Mouse (Mus musculus): ENCODE results near the gene Drd3.
A peak's percentile ranks its signal among the peaks of the same experiment; 100 is the strongest.

Drd3 gene

DNA sequence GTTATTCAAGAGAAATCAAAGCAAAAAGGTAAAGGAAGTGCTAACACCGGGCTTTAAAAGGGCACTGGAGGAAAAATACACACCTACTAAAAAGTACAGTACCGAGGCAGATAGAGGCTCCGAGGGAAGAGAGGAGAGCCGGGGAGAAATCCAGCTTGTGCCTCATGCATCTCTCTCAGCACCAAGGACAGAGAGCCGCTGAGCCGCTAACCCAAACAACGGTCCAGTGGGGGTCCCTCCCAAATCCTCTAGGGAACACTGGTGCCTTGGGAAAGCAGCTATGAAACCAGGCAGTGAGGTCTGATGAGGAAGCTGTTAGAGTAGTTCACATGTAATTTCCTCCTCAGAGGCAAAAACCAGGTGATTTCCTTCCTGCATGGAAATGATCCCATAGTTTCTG is at the start of gene Drd3:
Drd3 (plus strand) TSS at position 276 of the 400 bp plus-strand sequence.
- DNase-seq (ENCODE audit: low spot score): no peak

DNA sequence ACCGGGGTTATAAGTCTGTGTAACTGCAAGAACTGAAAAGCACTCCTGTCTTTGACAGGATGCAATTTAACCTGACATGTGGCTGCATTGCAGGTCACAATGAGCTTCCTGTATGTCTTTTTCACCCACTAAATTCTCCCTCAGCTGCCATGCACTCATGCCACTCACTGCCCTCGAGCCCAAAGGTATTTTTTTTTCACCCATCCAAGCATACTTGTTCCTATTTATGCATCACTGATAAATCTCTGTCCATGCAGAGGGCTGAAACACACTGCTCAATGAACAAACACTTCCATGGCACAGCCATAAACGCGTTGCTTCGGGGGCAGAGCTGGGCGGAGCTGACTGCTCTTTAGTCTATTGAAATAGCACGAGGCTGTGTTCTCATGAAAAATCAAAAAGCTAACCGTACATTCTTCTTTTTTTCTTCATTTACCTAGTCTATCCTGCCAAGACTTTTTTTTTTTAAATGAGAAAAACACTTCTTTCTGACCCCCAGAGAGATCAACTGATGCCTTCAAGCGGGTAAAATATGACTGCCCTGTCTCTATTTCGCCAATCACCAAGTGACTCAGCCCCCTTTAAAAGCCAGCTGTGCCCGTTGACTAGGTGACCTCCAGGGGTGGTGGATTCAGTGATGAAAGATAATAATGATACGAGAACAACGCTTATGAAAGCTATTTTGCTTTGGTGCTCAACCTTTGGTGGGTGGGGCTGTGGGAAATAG is 45.3 kb upstream of the Drd3 start:
- peak; percentile 46 for DNase-seq (ENCODE audit: low spot score)

DNA sequence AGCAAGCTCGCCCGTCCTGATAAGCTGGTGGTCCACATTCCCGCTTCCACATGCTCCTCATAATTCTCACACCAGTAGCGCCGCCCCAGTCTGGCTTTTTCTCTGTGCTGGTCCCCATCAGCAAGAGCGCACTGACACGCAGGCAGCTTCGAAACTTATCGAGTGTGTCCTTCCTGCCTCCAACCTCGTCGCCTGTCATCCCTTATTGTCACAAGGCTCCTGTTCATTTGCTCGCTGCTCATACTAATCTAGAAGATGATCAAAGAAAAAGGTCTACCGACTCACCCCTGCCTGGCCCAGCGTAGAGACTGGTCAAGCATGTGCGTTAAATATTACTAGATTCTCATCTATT is 44.8 kb upstream of the Drd3 start:
- DNase-seq (ENCODE audit: low spot score): peak; percentile 46

DNA sequence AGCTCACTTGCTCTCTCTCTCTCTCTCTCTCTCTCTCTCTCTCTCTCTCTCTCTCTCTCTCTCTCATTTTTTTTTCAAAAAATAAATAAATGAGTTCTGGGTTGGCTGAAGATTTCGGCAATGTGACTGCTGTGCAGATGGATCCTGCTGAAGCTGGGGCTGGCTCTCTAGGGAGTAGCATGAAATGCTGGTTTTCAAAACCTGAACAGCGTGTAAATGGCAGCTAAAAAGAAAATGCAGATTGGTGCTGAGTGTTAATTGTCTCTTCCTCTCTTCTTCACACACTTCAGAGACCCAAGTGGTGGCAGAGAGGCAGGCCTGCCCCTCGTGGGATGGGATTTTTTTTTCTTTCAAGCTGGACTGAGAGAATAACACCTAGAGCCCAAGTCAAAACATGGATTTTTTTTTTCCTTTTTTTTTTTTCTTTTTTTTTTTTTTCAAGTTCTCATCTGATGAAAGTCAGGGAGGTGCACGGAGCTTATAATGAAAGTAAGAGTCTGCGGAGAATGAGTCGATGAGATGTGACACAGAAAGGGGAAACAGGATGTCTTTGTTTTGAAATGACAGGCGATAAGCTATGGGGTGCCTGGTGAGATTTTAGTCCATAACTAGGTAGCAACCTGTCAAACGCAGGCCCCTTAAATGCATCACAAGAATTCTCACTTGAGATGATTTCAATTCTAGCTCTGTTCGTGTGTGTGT is 44.2 kb upstream of the Drd3 start:
- DNase-seq (ENCODE audit: low spot score): peak; percentile 48

DNA sequence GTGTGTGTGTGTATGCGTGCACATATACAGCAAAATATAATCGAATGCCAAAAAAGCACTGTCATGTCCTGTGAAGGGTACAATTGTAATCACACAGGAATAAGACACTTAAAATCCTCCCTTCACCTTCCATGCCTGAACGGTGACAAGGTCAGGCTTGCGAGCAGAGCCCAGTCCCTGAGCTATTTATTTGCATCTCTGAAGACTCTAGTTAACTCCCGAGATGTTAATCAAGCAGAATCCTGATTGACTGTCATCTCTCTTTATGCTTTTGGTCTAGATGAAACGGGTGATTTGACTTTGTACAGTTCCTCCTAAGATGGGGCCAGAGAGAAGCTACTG is 43.7 kb upstream of the Drd3 start:
- DNase-seq (ENCODE audit: low spot score): no peak

DNA sequence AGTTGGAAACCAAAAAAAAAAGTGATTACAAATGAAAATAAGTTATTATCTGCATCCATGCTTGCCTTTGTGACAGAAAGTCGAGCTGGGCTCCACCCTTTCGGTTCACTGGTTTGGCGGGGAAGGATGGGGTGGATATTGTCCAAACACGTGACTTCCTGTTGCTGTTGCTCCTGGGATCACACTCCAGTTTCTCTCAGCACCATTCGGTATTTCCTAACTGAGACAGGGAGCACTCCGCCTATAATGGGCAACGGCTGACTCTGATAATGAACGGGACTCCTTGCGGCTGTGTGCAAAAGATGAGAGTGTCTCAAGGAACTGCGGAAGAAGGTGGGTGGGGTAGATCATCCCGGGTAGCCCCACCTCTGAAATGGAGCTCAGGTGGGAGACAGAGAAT is 43.2 kb upstream of the Drd3 start:
- DNase-seq (ENCODE audit: low spot score): peak; percentile 68

DNA sequence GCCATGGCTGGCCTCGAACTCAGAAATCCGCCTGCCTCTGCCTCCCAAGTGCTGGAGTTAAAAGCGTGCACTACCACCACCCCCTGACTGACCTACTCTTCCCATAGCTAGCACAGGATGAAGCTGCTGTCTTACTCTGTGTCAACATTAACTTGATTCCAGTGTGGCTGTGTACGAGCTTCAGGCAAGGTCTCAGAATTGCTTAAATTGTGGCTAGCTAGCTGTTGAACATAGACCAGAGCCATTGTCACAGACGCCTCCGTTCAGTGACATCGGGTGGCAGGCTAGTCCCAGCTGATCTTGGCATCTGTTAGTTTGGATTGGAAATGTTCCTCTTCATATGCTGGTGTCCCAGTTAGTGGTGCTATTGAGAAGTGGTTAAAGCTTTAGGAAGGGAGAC is 42.5 kb upstream of the Drd3 start:
- DNase-seq (ENCODE audit: low spot score): no peak

DNA sequence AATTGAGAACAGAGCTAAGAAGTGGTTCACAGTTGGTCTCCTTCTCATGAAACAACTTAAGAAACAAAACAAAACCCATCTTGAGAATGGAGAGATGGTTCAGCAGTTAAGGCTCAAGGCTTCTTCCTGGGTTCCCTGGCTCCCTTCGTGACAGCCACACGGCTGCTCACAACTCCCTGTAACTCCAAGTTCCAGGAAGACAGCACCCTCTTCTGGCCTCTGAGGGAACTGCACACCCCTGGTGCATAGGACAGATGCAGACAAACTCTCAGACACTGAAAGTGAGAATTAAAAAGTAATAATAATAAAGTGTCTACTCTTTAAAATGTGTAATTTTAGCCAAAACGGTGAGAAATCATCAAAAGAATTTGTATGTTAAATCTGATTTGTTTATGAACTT is 29.4 kb upstream of the Drd3 start:
- no peak for DNase-seq (ENCODE audit: low spot score)

DNA sequence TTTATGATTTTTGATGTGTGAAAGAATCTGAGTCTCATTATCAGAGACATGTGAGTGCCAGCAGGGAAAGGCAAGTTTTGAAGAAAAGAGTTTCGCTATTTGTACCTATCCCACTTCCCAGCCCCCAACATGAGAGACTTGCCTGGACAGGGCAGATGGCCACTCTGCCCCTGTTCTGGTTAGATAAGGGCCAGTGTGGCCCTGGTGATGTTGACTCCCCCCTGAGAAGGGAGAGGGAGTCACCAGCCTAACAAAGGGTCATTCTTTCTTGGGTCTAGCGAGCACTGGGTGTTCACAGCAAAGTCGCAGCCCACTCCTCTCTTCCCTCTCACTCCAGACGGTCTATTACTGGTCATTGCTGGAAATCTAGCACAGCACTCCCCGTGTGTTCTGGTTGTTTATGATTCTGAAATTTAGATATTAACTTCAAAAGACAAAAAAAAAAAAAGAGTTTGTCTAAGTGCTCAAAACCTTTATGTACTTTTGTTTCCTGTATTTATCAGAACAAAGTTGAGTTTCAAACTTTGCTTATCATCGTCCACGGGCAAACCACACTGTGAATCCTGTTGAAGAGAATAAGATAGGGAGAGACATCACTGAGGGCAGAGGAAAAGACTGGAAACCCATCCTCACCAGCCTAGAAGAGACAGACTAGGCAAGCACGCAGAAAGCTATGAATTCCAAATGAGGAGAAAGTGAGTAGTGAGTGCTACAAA is 24.2 kb upstream of the Drd3 start:
- DNase-seq (ENCODE audit: low spot score): no peak

DNA sequence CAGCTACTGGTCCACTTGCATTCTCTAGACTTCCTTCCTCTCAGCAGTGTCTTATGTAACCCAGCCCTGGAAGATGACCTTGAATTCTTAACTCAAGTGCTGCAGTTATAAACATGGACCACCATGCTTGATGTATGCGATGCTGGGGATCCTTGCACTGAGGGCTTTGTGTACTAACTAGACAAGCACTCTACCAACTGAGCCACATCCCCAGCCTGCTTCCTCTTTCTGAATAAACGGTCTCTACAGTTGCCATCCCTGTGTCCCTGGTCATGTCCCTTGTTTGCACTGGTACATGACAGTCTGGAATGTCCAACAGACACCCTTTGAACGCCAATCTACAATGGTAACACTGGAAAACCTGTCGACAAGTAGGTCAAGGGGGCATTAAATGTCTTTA is 23.5 kb upstream of the Drd3 start:
- DNase-seq (ENCODE audit: low spot score): no peak

DNA sequence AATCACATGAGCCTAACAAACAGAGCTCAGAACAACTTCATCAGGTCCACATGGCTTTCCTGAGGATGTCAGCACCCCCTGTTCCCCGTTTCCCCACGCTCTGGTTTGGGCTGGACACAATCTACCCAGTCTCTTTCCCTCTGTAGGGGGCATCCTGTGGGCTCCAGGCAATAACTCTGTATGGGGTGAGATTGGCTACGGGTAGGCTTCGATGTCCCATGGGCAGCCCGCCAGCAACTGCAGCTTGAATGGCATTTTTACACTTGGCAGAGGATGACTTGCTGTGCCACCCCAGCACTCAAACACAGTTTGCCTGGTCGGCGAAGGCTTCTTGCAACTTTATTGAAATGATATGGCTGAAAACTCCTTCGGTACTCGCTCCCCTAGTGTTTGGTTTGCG is 21.3 kb upstream of the Drd3 start:
- DNase-seq (ENCODE audit: low spot score): no peak

DNA sequence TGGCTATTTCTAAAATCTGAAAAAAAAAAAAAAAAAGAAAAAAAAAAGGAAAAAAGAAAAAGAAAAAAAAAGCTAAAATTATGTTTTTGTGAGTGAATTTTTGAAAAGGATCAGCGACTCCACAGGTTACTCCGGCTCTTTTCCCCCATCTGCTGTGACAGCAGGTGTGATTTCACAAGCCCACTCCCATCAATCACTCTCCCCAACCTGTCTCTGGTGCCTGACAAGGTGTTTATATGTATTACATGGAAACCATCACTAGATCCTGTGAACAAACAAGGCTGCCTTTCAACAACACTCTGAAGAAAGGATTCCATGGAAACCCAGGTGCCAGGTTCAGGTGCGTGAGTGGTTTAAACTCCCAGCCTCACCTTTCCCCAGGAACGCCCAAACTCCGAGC is 20.9 kb upstream of the Drd3 start:
- no peak for DNase-seq (ENCODE audit: low spot score)

DNA sequence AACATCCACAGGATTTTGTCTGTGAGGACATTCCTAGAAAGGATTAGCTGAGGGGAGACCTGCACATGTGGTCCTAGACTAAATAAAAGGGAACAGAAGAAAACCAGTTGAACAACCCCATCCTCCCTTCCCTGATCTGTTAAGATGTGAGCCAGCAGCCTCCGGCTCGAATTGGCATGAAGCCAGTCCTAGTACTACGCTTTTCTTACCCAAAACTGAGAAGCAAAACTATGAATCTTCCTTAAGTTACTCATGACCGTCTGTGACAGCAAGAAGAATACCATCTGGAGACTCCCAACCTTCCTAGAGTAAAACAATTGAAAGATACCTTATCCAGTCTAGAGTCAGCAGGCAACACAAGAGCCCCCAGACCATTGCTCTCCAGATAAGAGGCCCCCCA is 15.9 kb upstream of the Drd3 start:
- no peak for DNase-seq (ENCODE audit: low spot score)

DNA sequence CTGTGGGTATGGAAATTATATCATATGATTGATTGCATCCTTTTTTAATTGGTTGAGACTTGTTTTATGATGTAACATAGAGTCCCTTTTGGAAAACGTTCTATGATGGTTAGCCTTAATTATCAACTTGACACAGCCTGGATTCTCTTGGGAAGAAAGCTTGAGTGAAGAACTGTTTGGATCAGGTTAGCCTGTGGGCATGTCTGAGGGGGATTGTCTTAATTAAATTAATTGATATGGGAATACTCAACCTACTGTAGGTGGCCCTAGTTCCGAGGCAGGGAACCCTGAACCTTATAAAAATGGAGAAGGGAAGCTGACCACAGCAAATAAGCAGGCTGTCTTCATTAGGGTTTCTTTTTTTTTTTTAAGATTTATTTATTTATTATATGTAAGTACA is 12.9 kb upstream of the Drd3 start:
- no peak for DNase-seq (ENCODE audit: low spot score)

DNA sequence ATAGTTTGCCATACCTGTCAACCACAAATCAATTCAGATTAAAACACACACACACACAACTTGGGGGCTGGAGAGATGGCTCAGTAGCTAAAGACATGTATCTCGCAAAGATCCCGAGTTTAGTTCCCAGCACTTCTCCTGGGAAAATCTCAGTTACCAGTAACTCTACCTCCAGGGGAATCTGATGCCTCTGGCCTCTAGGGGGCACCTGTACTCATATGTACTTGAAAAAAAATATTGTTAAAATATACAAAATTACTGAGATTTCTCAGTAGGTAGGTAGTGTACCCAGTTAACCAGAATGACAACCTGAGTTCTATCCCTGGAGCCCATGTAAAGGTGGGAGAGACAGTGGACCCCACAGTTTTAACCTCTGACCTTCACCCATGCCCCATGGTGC is 5.4 kb upstream of the Drd3 start:
- no peak for DNase-seq (ENCODE audit: low spot score)

DNA sequence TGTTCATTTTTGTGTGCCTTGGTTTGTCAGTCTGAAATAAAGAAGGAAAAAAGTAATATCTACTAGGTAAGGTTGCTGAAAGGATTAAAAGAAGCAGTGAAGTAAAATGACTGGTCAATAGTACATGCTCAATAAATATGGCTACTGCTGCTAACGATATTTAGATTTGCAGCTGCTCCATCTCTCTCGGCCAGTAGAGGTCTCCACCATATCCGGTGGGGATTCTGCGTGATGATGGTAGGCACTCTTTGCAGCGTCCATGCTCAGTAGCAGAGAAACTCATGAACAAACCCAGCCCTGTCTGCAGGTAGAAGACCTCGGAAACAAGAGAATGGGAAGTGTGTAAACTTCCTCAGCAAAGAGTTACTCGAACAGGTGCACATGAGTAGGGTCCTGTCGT is 926 bp upstream of the Drd3 start:
- DNase-seq (ENCODE audit: low spot score): no peak

DNA sequence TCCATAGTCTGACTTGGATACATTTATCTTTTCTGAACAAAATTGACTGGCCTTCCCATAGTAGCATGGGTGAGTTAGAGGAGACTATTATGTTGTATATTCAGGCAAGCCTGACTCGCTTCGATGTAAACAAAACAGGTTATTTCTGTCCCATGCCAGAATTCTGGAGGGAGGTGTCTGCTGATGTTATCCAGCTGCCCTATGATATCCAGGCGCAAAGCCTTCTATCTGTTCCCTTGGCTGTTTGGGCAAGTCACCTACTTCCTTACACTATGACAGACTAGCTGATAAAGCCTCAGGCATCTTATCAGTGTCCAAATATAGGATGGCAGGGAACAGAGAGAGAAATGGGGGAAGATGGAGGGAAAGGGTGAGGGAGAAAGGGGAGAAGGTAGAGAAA is 18.5 kb downstream of the Drd3 start:
- no peak for DNase-seq (ENCODE audit: low spot score)

DNA sequence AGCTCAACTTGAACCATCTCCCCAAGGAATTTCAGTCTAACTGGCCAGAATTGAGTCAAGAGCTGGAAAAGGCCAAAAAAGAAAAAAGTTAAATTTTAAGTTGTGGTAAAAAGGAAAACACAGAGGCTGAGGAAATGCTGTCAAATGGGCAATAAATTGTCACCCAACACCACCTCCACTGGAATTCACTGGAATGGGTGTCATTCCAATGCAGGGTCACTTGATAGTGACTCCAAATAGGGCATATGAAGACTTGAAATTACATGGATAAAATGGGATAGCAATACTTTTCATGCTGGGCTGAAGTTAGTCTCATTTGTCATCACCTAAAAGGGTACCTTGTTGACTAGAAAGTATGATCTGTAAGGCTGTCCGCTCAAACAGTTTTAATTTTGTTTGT is 18.9 kb downstream of the Drd3 start:
- no peak for DNase-seq (ENCODE audit: low spot score)

DNA sequence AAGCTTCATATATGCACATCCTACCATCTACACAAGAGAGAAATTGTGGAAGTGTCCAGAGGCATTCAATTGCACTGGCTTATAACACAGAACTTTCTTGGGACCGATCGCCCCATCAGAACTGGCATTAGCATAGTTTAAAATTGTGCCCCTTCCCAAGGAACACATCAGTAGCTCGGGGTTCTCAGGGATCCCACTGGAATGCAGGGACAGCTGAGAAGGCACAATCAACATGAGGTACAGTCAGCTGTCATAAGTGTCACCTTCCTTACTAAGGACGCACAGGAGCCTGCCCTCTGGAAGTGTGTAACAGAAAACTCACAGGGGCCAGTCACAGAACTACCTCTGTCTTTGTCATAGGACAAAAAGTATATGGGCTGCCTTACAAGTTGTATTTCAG is 19.7 kb downstream of the Drd3 start:
- DNase-seq (ENCODE audit: low spot score): no peak

DNA sequence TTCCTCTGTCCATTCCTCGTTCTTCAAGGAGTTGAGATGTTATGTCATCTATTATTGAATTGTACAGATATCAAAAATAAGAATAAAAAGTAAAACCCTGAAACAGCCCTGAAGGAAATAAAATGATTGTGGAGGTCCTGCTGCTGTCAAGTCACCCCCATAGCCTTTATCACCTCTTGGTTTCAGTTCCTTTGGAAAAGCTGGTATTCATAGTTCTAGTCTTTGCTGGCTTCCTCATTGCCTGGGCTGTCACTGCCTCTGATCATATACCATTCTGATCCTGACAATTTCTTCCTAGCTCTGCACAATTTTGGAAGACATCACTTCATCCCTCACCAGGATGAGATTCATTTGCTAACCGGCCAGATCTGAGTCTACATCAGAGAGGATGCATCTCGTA is 23.1 kb downstream of the Drd3 start:
- DNase-seq (ENCODE audit: low spot score): no peak

DNA sequence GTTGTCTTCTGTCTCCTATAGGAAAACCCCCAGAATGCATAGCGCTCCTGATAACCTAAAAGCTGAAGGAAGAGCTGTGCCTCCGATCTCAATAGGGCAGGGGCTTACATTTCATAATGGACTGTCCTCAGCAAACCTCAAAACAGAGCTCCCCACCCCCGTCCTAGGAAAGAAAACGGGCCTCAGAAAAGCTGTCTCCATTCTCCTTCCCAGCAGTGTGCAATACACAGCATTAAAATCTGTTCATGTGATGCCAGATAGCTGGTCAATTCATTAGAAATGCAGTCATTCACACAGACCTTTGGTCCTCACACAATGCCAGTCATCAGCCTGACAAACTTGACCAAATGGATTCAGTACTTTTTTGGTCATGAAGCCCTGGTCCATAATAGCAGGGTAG is 45.7 kb downstream of the Drd3 start:
- DNase-seq (ENCODE audit: low spot score): no peak

DNA sequence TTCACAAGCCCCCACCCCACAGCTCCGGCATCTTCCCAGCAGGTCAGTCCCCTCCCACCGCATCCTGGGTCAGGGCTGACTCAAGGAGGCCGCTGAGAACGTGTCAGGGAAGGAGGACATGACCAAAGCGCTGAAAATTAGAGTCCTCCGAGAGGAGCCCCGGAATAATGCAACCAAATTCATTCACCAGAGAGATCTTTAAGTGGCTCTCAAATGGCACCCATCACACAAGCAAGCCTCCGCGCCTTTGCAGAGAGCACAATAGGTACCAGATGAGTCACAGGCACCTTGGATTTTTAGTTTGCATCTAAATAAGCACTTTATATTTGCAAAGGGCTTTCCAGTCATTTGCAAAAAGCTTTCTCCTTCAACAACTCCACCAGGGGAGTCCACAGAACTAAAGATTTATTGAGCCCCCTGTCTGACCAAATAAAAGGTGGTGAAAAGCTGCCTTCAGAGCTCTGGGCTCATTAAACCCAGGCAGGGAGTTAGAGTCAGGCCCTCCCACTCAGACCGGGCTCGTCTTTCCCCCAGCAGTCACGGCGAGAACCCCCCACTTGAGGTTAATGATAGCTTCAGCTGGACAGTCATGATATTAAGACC is 46.4 kb downstream of the Drd3 start:
- no peak for DNase-seq (ENCODE audit: low spot score)

DNA sequence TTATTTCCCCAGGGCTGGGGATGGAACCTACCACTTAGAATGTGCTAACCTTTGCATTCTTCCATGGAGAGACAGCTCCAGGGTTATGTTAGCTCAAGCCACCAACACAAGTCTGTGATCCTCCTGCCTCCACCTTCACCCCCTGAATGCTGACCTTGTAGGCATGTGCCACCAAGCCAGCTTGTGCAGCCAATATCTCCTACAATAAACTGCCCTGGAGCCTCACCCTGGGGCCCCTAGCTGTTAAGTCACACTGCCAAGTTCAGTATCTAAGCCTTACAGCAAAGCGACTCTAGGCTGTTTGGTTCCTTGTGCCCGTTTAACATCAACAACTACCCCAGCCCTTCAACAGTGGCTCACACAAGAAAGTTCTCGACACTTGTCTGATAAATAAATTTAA is 47.3 kb downstream of the Drd3 start:
- no peak for DNase-seq (ENCODE audit: low spot score)
